Mouse (Mus musculus): ENCODE measurements around the gene Dnajc10.

DNA sequence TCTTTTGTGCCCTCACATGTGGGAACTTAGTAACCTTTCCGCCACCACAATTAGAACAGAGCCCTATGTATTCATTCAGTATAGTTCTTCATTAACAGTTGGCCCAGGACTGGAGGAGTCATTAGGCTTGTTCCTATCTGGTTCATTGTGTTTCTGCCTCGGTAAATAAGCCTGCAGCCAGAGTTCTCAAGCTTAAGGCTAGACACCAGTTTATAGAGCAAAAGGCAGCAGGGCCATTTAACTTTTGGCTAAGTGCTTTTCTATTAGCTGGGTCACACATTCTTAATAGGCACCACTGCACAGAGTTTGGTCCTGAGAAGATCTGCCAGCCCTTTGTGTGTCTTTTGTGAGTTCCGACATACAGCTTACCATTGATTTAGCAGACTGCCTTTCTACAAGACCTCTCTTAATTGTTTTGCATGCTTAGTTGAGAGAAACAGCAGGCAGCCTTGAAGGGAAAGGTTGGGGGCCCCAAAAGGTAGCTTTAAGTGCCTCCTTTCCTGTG is 83.4 kb downstream of the Dnajc10 start:
- TF ChIP-seq CTCF (IDR thresholded peaks at IDR 0.05; ENCODE audit: borderline replicate concordance, insufficient read depth, low read length) (no peak), POLR2A (IDR thresholded peaks at IDR 0.05; ENCODE audit: low read depth, low read length) (no peak)

Data from embryonic fibroblast, embryonic 13.5 days (primary cell).